8 mouse cellular contexts compared by ENCODE assay signal in the genomic region with DNA sequence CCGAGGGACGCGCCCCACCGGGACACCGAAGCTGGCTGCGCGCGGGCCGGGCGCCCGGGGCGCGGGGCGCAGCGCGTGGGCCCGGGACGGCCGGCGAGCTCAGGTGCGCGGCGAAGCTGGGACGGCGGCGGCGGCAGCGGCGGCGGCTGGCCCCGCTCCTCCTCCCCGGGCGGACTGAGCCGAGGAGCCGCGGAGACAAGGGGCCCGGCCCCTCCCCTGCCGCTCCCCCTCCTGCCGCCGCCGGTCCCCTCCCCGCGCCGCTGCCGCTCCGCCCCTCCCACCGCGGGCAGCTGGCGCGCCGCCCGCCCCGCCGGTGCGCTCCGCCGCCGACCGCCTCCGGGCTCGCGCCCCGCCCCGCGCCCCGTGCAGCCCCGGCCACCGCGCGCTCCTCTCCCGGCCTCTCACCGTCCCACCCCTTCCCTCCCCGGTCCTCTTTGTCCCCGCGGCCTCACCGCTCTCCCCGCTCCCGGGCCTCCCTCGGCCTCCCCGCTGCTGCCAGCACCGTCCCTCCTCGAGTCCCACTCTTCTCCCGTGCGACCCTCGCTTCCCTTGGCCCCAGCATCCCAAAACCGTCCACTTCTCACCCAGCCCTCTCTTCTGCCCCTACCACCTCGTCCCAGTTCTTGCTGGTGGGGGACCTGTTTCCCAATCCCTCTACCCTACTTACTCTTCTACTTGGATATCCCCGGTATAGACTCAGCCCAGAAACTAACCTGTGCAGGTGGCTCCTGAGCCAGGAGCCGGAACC. TPM values are rescaled to one million over a fixed set of nuclear protein-coding genes. Genes with fewer than 3 reads are reported as not detected.
DNase-seq lines count a peak whose midpoint lies in the region; ATAC-seq and TF ChIP-seq lines count a peak whose summit lies in the region.

A gene (minus strand): TSS at position 166 of the 748 bp plus-strand sequence.

- H3K4me1 ChIP-seq in heart, embryonic 13.5 days = peaks cover 34% of the 10 kb centered on the region
- H3K4me1 ChIP-seq in kidney, embryonic 16.5 days (ENCODE audit: insufficient read depth, low read length) = peaks cover 32% of the 10 kb centered on the region
- 0 out of 2 replicates have a peak, but pooled peaks cover 3% of the 10 kb centered on the region for H3K4me1 ChIP-seq in liver, postnatal 0 days (ENCODE audit: insufficient read depth)
- H3K4me1 ChIP-seq in neural tube, embryonic 15.5 days = peaks cover 38% of the 10 kb centered on the region

- peak; percentile 31 to 42 for DNase-seq in heart, adult 18-20 months
- DNase-seq in heart, postnatal 25 days (ENCODE audit: low spot score) = no peak
- peak; percentile 59 for DNase-seq in embryo, embryonic 10.5 days (ENCODE audit: low spot score)
- DNase-seq in liver, postnatal 0 days = peak; percentile 37
- peak; percentile 49 for DNase-seq in yolk sac, embryonic 10.5 days (ENCODE audit: low spot score)

- intact Hi-C loops in heart, postnatal 25 days (cut with DNase I) = loop anchor here (5.0 kb wide), 1 partner anchor 346 kb away; no protein-coding TSS in a partner anchor

- no peaks in the 10 kb centered on the region for H3K9me3 ChIP-seq in heart, embryonic 13.5 days
- H3K9me3 ChIP-seq in kidney, embryonic 16.5 days (ENCODE audit: low read length) = no peaks in the 10 kb centered on the region
- H3K9me3 ChIP-seq in liver, postnatal 0 days (ENCODE audit: low read length) = no peaks in the 10 kb centered on the region
- H3K9me3 ChIP-seq in neural tube, embryonic 15.5 days (replicated peaks) = no peaks in the 10 kb centered on the region

- H3K4me3 ChIP-seq in heart, embryonic 13.5 days = peak within 1 kb of the TSS; percentile 85
- peak within 1 kb of the TSS; percentile 73 for H3K4me3 ChIP-seq in kidney, embryonic 16.5 days (ENCODE audit: low read length)
- peak within 1 kb of the TSS; percentile 48 for H3K4me3 ChIP-seq in liver, postnatal 0 days (ENCODE audit: low read depth, low read length)
- peak within 1 kb of the TSS; percentile 72 for H3K4me3 ChIP-seq in neural tube, embryonic 15.5 days (replicated peaks)

- WGBS in heart, embryonic 13.5 days = 5% methylated on average over 25 of the region's 89 CpGs
- WGBS in kidney, embryonic 16.5 days = 2% methylated on average over 64 of the region's 89 CpGs
- 5% methylated on average over 29 of the region's 89 CpGs for WGBS in liver, postnatal 0 days (ENCODE audit: insufficient replicate concordance)
- under 1% methylated on average over 47 of the region's 89 CpGs for WGBS in neural tube, embryonic 15.5 days

- H3K9ac ChIP-seq in heart, embryonic 13.5 days = peak within 1 kb of the TSS; percentile 98
- H3K9ac ChIP-seq in kidney, embryonic 16.5 days (replicated peaks; ENCODE audit: low read length) = peak within 1 kb of the TSS; percentile 97
- no peak within 1 kb of the TSS; the same call in 1 of the 2 replicates for H3K9ac ChIP-seq in liver, postnatal 0 days (replicated peaks)
- H3K9ac ChIP-seq in neural tube, embryonic 15.5 days (replicated peaks) = peak within 1 kb of the TSS; percentile 88

- peak; percentile 39; the same call in 1 of the 2 replicates for ATAC-seq in heart, embryonic 13.5 days (ENCODE audit: extremely low read depth, insufficient number of reproducible peaks, low FRiP score, low TSS enrichment)
- peak; percentile 85 for ATAC-seq in kidney, embryonic 16.5 days (ENCODE audit: low FRiP score, low TSS enrichment)
- ATAC-seq in liver, postnatal 0 days = peak; percentile 50
- ATAC-seq in neural tube, embryonic 15.5 days (ENCODE audit: low FRiP score) = peak; percentile 72

- TF ChIP-seq CTCF in liver, postnatal 0 days (IDR thresholded peaks at IDR 0.05; ENCODE audit: low read depth) = no peak

- peak within 1 kb of the TSS; percentile 72 for H3K4me2 ChIP-seq in heart, embryonic 13.5 days
- H3K4me2 ChIP-seq in kidney, embryonic 16.5 days (replicated peaks; ENCODE audit: low read depth, low read length) = peak within 1 kb of the TSS; percentile 79
- peak within 1 kb of the TSS; percentile 78 for H3K4me2 ChIP-seq in liver, postnatal 0 days (ENCODE audit: low read depth, low read length)
- H3K4me2 ChIP-seq in neural tube, embryonic 15.5 days = peak within 1 kb of the TSS; percentile 75

- H3K27ac ChIP-seq in heart, embryonic 13.5 days (replicated peaks) = peak within 1 kb of the TSS; percentile 93
- H3K27ac ChIP-seq in kidney, embryonic 16.5 days (ENCODE audit: low read length) = peak within 1 kb of the TSS; percentile 95
- no peak within 1 kb of the TSS for H3K27ac ChIP-seq in liver, postnatal 0 days (ENCODE audit: low read depth)
- H3K27ac ChIP-seq in neural tube, embryonic 15.5 days (replicated peaks) = peak within 1 kb of the TSS; percentile 93

- H3K27me3 ChIP-seq in heart, embryonic 13.5 days (replicated peaks) = peaks cover 3% of the 10 kb centered on the region; the same call in 1 of the 2 replicates
- H3K27me3 ChIP-seq in kidney, embryonic 16.5 days (ENCODE audit: insufficient read depth, low read length) = peaks cover 7% of the 10 kb centered on the region; the same call in 1 of the 2 replicates
- peaks cover 25% of the 10 kb centered on the region for H3K27me3 ChIP-seq in liver, postnatal 0 days (ENCODE audit: insufficient read depth, low read length)
- no peaks in the 10 kb centered on the region for H3K27me3 ChIP-seq in neural tube, embryonic 15.5 days (replicated peaks)

- no peak for TF ChIP-seq EP300 in liver, postnatal 0 days (IDR thresholded peaks at IDR 0.05; ENCODE audit: low read depth)

- no peaks in the 10 kb centered on the region for H3K36me3 ChIP-seq in heart, embryonic 13.5 days
- H3K36me3 ChIP-seq in kidney, embryonic 16.5 days (ENCODE audit: insufficient read depth, low read length) = no peaks in the 10 kb centered on the region
- no peaks in the 10 kb centered on the region for H3K36me3 ChIP-seq in liver, postnatal 0 days (replicated peaks; ENCODE audit: insufficient read depth, low read length)
- H3K36me3 ChIP-seq in neural tube, embryonic 15.5 days = no peaks in the 10 kb centered on the region

RNA-seq across cellular contexts. Expression of the gene that starts here (rescaled TPM):
- total RNA-seq in heart, adult 18-20 months (2021) = 1 to 10 TPM; 1.3 to 2.1 TPM
- 1 to 10 TPM; 4.5 to 5.7 TPM for total RNA-seq in heart, postnatal 25 days (2021)
- 10.0 and 12.2 TPM in 2 replicates for polyA plus RNA-seq in heart, embryonic 13.5 days (2015; fragmentation: Nextera tagmentation; extraction: Ambion mirVana)
- 7.9 and 8.8 TPM in 2 replicates for polyA plus RNA-seq in kidney, embryonic 16.5 days (2015; fragmentation: Nextera tagmentation; extraction: Ambion mirVana)
- 0.06 and 0.09 TPM in 2 replicates for polyA plus RNA-seq in liver, postnatal 0 days (2015; fragmentation: Nextera tagmentation; extraction: Ambion mirVana)
- polyA plus RNA-seq in neural tube, embryonic 15.5 days (2015; fragmentation: Nextera tagmentation; extraction: Ambion mirVana) = 16.3 and 23.4 TPM in 2 replicates

Comparison
In these comparisons a context has a peak if more than half of its experiments do, and no peak if none do; other contexts are left out.
1. Peak in DNase-seq, ATAC-seq, H3K4me3 ChIP-seq and H3K4me2 ChIP-seq in liver, postnatal 0 days; RNA of the gene not detected or under 1 TPM.